Mouse (Mus musculus): ENCODE measurements at regions not wholly inside any gene's neighbourhood (a gene's known extent, or its start where the extent isn't known, plus 50 kb on each side); places are given as distances from the start of the nearest gene placed in this dataset.

DNA sequence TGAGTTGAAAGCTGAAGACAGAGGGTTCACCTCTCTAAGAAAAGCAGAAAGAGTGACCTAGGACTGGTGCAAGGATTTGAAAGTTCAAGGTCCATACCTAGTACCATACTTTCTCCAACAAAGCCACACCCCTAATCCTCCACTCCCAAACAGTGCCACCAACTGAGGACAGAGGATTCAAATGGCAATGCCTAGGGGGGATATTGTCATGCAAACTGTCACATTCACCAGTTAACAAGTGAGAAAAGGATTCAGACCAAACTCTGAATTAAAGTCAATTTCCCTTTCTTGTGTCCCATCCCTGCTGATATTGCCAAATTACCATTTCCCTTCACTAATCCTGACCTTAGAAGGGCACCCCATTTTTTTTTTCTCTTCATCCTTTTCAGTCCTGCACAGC, 637.1 kb upstream of the Pou3f3 start:
- TF ChIP-seq CTCF (IDR thresholded peaks at IDR 0.05; ENCODE audit: extremely low read depth, insufficient read length, insufficient replicate concordance, low read depth, low read length) (no peak), POLR2A (IDR thresholded peaks at IDR 0.05; ENCODE audit: low read depth, low read length) (no peak)

Data from small intestine, adult 2 months (tissue).